Mouse (Mus musculus): ENCODE results near the gene R3hcc1l. TPM values are rescaled to one million over a fixed set of nuclear protein-coding genes. Genes with fewer than 3 reads are reported as not detected.

The R3hcc1l gene
- polyA plus RNA-seq, 1 experiment from 2014 or later, result 15.4 TPM

DNA sequence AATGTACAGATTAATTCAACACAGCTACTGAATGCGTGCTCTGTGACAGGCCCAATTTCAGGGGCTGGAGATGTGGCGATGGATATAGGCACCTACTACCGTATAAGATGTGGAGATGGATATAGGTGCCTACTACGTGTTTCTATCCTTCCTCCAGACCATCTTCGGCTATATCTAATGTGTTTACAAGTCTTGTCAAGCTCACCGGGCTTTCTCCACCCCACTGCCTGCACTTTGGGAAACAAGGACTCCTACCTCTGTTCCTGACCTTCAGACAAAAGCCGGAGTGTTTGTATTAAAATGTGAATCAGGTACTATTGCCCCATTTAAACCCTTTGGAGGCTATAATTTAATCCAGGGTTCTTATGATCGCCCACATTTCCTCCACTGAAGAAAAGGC, 2.4 kb upstream of the R3hcc1l start:
- Histone ChIP-seq H3K36me3 (no peaks in the 10 kb centered on the region), H3K9me3 (no peaks in the 10 kb centered on the region), H3K27ac (no peak overlapping the region), H3K27me3 (ENCODE audit: insufficient read depth, poor library complexity, severe bottlenecking) (peaks cover 9% of the 10 kb centered on the region; the same call in 1 of the 2 replicates), H3K4me1 (replicated peaks) (peaks cover 16% of the 10 kb centered on the region), H3K4me3 (no peak overlapping the region)
- WGBS, result 93% methylated on average over 8 of the region's 8 CpGs
- DNase-seq (ENCODE audit: low spot score), result no peak

DNA sequence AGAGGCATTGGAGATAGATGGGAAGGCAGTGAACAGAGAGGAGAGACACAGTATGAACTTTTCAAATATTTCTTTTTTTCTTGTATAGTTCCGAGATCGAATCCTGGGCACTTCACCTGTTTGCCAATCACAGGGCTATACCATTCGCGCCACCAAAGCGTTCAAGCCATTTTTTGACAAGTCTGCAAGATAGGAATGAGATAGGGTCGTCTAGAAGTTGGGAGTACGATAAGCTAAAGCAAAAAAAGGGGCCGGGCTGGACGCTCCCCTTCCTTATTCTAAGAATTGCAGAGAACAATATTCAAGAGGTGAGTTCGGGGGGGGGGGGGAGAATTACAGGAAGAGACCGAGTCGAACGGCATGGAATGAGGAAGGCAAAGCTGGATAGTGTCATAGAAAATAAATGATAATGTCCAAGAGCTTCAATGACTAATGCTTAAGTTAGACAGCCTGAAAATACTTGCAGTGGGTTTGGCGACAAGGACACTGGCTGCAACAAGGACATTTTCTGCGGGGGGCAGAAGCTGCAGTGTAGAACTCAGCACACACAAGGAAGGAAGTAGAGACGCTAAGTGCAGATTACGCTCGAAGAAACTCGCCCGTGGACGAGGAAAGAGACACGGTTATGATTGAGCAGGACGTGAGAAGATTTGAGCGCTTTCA, 471 bp upstream of the R3hcc1l start:
- Histone ChIP-seq H3K36me3 (no peaks in the 10 kb centered on the region), H3K27ac (peak overlapping the region; percentile 94), H3K27me3 (ENCODE audit: insufficient read depth, poor library complexity, severe bottlenecking) (peaks cover 9% of the 10 kb centered on the region; the same call in 1 of the 2 replicates), H3K9me3 (no peaks in the 10 kb centered on the region), H3K4me1 (replicated peaks) (peaks cover 16% of the 10 kb centered on the region), H3K4me3 (peak overlapping the region; percentile 94)
- WGBS, result 30% methylated on average over 24 of the region's 24 CpGs
- DNase-seq (ENCODE audit: low spot score), result no peak

DNA sequence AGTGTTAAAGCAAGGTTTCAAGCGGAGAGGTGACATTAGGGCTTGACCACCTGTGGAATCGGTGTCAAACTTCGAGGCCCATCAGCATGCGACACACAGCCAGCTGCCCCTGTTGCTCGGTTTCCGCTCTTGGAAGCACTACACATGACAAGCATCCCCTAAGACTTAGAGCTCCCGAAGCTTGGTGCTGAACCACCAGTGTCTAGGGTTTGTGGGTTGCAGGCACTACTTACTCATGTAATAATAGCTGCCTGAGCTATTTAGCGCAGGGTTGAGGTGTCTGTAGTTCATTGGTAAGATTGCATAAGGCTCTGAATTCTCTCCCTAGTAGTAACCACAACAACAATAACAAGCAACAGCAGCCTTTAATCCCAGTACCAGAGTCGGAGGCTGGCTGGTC, 1.2 kb downstream of the R3hcc1l start:
- DNase-seq (ENCODE audit: low spot score), result no peak

DNA sequence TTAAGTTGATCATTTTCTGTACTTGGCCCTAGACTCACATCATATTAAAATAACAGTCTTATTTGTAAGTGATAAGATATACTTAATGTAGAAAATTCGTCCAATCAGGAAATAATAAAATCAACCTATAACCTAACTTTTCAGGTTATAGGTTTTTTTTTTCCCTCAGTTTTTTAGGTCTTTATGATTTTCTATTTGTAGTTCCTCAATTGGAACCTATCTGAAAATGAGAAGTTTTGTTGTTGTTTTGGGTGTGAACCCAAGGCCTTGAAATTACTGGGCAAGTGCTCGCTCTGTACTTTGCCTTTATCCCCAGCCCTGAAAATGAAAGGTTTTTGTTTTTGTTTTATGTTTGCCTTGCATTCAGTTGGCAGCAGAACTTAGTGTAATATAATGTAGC, 6.1 kb downstream of the R3hcc1l start:
- DNase-seq (ENCODE audit: low spot score), result no peak
- no peak overlapping the region for H3K27ac ChIP-seq
- no peaks in the 10 kb centered on the region for H3K36me3 ChIP-seq
- WGBS, result 94% methylated on average over 2 of the region's 2 CpGs
- no peaks in the 10 kb centered on the region for H3K27me3 ChIP-seq (ENCODE audit: insufficient read depth, poor library complexity, severe bottlenecking)
- no peaks in the 10 kb centered on the region for H3K9me3 ChIP-seq
- peaks cover 9% of the 10 kb centered on the region for H3K4me1 ChIP-seq (replicated peaks)
- no peak overlapping the region for H3K4me3 ChIP-seq

More for the DNA sequence above, 1.2 kb downstream of the R3hcc1l start:
- peaks cover 9% of the 10 kb centered on the region; the same call in 1 of the 2 replicates for H3K27me3 ChIP-seq (ENCODE audit: insufficient read depth, poor library complexity, severe bottlenecking)
- H3K27ac ChIP-seq, result no peak overlapping the region
- no peaks in the 10 kb centered on the region for H3K9me3 ChIP-seq
- peak overlapping the region; percentile 94 for H3K4me3 ChIP-seq
- H3K36me3 ChIP-seq, result no peaks in the 10 kb centered on the region
- peaks cover 16% of the 10 kb centered on the region for H3K4me1 ChIP-seq (replicated peaks)
- WGBS, result 49% methylated on average over 9 of the region's 9 CpGs

GRCm38 (mm10) chr19:42529992-42530437, 11.5 kb downstream of the R3hcc1l start:
- no peaks in the 10 kb centered on the region for H3K36me3 ChIP-seq
- 76% methylated on average over 9 of the region's 9 CpGs for WGBS
- H3K4me3 ChIP-seq, result no peak overlapping the region
- H3K9me3 ChIP-seq, result no peaks in the 10 kb centered on the region
- DNase-seq (ENCODE audit: low spot score), result no peak
- no peak overlapping the region for H3K27ac ChIP-seq
- no peaks in the 10 kb centered on the region for H3K4me1 ChIP-seq (replicated peaks)
- no peaks in the 10 kb centered on the region for H3K27me3 ChIP-seq (ENCODE audit: insufficient read depth, poor library complexity, severe bottlenecking)

DNA sequence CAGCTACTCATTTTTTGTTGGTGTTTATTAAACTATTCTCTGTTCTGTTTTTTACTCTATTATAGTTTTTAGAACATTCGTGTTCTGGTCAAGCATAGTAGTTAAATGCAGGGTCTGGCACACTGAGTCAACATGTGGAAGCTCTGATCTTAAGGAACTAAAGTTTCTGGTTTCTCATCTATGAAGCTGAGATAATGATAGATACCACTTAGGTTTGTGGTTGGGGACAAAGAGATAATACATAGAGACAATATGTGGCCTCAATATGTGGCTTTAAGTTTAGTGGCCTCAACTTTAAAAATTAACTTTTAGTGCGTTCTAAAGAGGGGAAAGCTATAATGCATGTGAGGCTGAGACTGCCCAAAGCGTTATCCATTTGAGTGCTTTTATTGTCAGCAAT, 15.9 kb downstream of the R3hcc1l start:
- H3K9me3 ChIP-seq, result no peaks in the 10 kb centered on the region
- no peaks in the 10 kb centered on the region for H3K27me3 ChIP-seq (ENCODE audit: insufficient read depth, poor library complexity, severe bottlenecking)
- 93% methylated on average over 3 of the region's 3 CpGs for WGBS
- DNase-seq (ENCODE audit: low spot score), result no peak
- H3K4me3 ChIP-seq, result no peak overlapping the region
- H3K4me1 ChIP-seq (replicated peaks), result 0 out of 2 replicates have a peak, but pooled peaks cover under 1% of the 10 kb centered on the region
- H3K36me3 ChIP-seq, result no peaks in the 10 kb centered on the region
- H3K27ac ChIP-seq, result no peak overlapping the region

- no peaks in the 10 kb centered on the region for H3K36me3 ChIP-seq
- 97% methylated on average over 1 of the region's 1 CpGs for WGBS
Measured at GRCm38 (mm10) chr19:42537600-42537999, 19.0 kb downstream of the R3hcc1l start.

GRCm38 (mm10) chr19:42538911-42539310, 20.4 kb downstream of the R3hcc1l start:
- Histone ChIP-seq H3K4me1 (replicated peaks) (peaks cover 13% of the 10 kb centered on the region; the same call in 1 of the 2 replicates), H3K4me3 (no peak overlapping the region), H3K36me3 (no peaks in the 10 kb centered on the region), H3K9me3 (no peaks in the 10 kb centered on the region), H3K27me3 (ENCODE audit: insufficient read depth, poor library complexity, severe bottlenecking) (no peaks in the 10 kb centered on the region), H3K27ac (no peak overlapping the region)
- WGBS, result 91% methylated on average over 2 of the region's 2 CpGs
- DNase-seq (ENCODE audit: low spot score), result no peak

More at GRCm38 (mm10) chr19:42537600-42537999, 19.0 kb downstream of the R3hcc1l start:
- Histone ChIP-seq H3K4me1 (replicated peaks) (peaks cover 13% of the 10 kb centered on the region; the same call in 1 of the 2 replicates), H3K27me3 (ENCODE audit: insufficient read depth, poor library complexity, severe bottlenecking) (no peaks in the 10 kb centered on the region), H3K4me3 (no peak overlapping the region), H3K27ac (no peak overlapping the region), H3K9me3 (no peaks in the 10 kb centered on the region)
- no peak for DNase-seq (ENCODE audit: low spot score)

- no peaks in the 10 kb centered on the region for H3K9me3 ChIP-seq
- DNase-seq (ENCODE audit: low spot score), result no peak
- peaks cover 13% of the 10 kb centered on the region; the same call in 1 of the 2 replicates for H3K4me1 ChIP-seq (replicated peaks)
- WGBS, result 82% methylated on average over 7 of the region's 7 CpGs
- H3K27ac ChIP-seq, result no peak overlapping the region
- no peak overlapping the region for H3K4me3 ChIP-seq
- H3K36me3 ChIP-seq, result no peaks in the 10 kb centered on the region
- H3K27me3 ChIP-seq (ENCODE audit: insufficient read depth, poor library complexity, severe bottlenecking), result no peaks in the 10 kb centered on the region
Measured at GRCm38 (mm10) chr19:42539414-42540189, 21.0 kb downstream of the R3hcc1l start.

- Histone ChIP-seq H3K36me3 (no peaks in the 10 kb centered on the region), H3K27me3 (ENCODE audit: insufficient read depth, poor library complexity, severe bottlenecking) (no peaks in the 10 kb centered on the region), H3K9me3 (no peaks in the 10 kb centered on the region), H3K27ac (no peak overlapping the region), H3K4me1 (replicated peaks) (peaks cover 13% of the 10 kb centered on the region; the same call in 1 of the 2 replicates), H3K4me3 (no peak overlapping the region)
- 72% methylated on average over 3 of the region's 3 CpGs for WGBS
- DNase-seq (ENCODE audit: low spot score), result peak; percentile 9
Measured at GRCm38 (mm10) chr19:42540649-42541048, 22.1 kb downstream of the R3hcc1l start.

DNA sequence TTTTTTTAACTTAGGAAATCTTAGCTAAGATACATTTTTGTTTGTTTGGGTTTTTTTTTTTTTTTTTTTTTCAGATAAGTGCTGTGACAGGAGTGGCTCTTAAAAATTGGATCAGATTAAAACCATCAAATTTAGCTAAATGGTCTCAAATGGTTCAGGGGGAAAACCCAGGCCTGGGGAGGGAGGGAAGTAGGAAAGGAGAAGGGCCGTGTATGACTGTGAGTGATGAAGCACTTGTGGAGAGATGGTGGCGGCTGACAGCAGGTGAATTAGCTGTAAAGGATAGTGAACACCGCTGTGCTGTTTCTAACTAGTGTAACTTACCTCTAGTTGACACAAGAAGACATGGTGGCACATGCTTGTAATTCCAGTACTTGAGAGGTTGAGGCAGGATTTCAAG, 40.1 kb downstream of the R3hcc1l start:
- Histone ChIP-seq H3K27me3 (ENCODE audit: insufficient read depth, poor library complexity, severe bottlenecking) (no peaks in the 10 kb centered on the region), H3K4me1 (replicated peaks) (no peaks in the 10 kb centered on the region), H3K27ac (no peak overlapping the region), H3K4me3 (no peak overlapping the region), H3K9me3 (no peaks in the 10 kb centered on the region), H3K36me3 (peaks cover 13% of the 10 kb centered on the region)
- no peak for DNase-seq (ENCODE audit: low spot score)
- 88% methylated on average over 3 of the region's 3 CpGs for WGBS

DNA sequence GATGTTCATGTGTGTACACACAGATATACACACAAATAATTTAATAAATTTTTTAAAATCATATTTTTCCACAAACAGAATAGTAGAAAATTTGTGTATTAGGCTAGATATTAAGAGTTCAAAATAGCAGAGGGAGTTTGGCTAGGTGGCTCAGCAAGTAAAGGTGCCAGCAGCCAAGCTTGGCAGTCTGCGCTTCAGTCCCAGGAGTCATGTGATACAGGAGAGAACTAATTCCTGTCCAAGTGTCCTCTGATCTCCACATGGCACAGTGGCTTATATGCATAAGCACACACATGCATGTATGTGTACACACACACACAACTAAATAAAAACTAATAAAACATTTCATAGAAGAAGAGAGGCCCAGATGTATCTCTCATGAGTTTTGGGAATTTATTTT, 43.4 kb downstream of the R3hcc1l start:
- Histone ChIP-seq H3K4me3 (no peak overlapping the region), H3K9me3 (no peaks in the 10 kb centered on the region), H3K27me3 (ENCODE audit: insufficient read depth, poor library complexity, severe bottlenecking) (no peaks in the 10 kb centered on the region), H3K36me3 (peaks cover 23% of the 10 kb centered on the region), H3K4me1 (replicated peaks) (no peaks in the 10 kb centered on the region), H3K27ac (no peak overlapping the region)
- WGBS, result 98% methylated on average over 1 of the region's 1 CpGs
- no peak for DNase-seq (ENCODE audit: low spot score)

DNA sequence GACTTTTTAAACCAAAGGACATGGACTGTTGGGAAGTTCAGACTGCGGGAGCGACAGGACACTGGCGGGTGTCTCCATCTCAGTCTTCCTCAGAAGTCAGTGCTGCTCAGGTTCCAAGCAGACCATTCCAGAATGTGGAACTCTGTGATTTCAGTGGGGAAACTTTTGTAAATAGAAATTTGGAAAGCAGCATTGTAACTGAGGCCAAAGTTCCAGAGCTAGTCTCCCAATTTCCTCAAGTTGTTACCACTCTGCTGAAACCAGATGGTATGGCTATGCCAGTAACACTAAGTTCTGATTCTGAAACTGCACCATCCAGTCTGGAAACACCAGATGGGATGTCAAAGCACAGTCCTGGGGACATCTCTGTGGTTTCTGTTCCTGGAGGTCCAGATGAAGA, 44.4 kb downstream of the R3hcc1l start:
- 96% methylated on average over 3 of the region's 3 CpGs for WGBS
- H3K27ac ChIP-seq, result no peak overlapping the region
- H3K36me3 ChIP-seq, result peaks cover 29% of the 10 kb centered on the region
- H3K9me3 ChIP-seq, result no peaks in the 10 kb centered on the region
- H3K27me3 ChIP-seq (ENCODE audit: insufficient read depth, poor library complexity, severe bottlenecking), result no peaks in the 10 kb centered on the region
- H3K4me3 ChIP-seq, result no peak overlapping the region
- H3K4me1 ChIP-seq (replicated peaks), result no peaks in the 10 kb centered on the region
- no peak for DNase-seq (ENCODE audit: low spot score)

All from hindbrain, embryonic 10.5 days (tissue).